Mouse (Mus musculus) cortical plate, adult 2 months (tissue): Measurements from ENCODE around the gene Lmx1a.

Source experiments
- CTCF ChIP-seq: fragments of 200-500 bp; IDR thresholded peaks from 2 replicates; pipeline ENCODE4 v1.5.1; 2011; ENCODE audit warnings: mild to moderate bottlenecking, control low read depth, low read length; ENCODE audit not compliant: insufficient read depth; ENCODE audit errors: extremely low read depth
- POLR2A ChIP-seq: fragments of 200-500 bp; IDR thresholded peaks from 2 replicates; pipeline ENCODE4 v1.6.1; 2011; ENCODE audit warnings: mild to moderate bottlenecking, low read length, control low read depth; ENCODE audit not compliant: insufficient read depth; ENCODE audit errors: extremely low read depth

- TF ChIP-seq CTCF: no peak
- no peak for TF ChIP-seq POLR2A
Measured at GRCm38 (mm10) chr1:167784067-167784466, 95.0 kb downstream of the Lmx1a start.
